Mouse (Mus musculus) midbrain, embryonic 11.5 days (tissue): Measurements from ENCODE around the gene Jade3. TPM values are rescaled to one million over a fixed set of nuclear protein-coding genes. Genes with fewer than 3 reads are reported as not detected.
A peak's percentile ranks its signal among the peaks of the same experiment; 100 is the strongest.

ENCODE experiments used
- ATAC-seq: fragments of 200-750 bp; cut with Nextera tagmentation; 2 replicates; pipeline ENCODE4 v1.8.0; 2017; ENCODE audit warnings: moderate TSS enrichment, moderate library complexity; ENCODE audit not compliant: low FRiP score
- DNase-seq: peaks from one replicate; pipeline ENCODE4 v3.0.0; 2015; ENCODE audit warnings: low spot score; ENCODE audit errors: missing footprints
- H3K27ac ChIP-seq: fragments of 300-500 bp; sonication (generic); 2 replicates; pipeline ENCODE4 v1.5.1; 2014; ENCODE audit warnings: low read depth, low read length
- H3K27me3 ChIP-seq: fragments of 300-500 bp; sonication (generic); 2 replicates; pipeline ENCODE4 v1.6.1; 2014; ENCODE audit warnings: mild to moderate bottlenecking, low read length, moderate library complexity, mixed read lengths; ENCODE audit not compliant: control insufficient read depth, insufficient read depth
- H3K36me3 ChIP-seq: fragments of 300-500 bp; sonication (generic); 2 replicates; pipeline ENCODE4 v1.6.1; 2014; ENCODE audit warnings: mild to moderate bottlenecking, low read length, moderate library complexity, mixed read lengths; ENCODE audit not compliant: control insufficient read depth, insufficient read depth
- H3K4me1 ChIP-seq: fragments of 300-500 bp; sonication (generic); 2 replicates; pipeline ENCODE4 v1.6.1; 2014; ENCODE audit warnings: low read length; ENCODE audit not compliant: control insufficient read depth, insufficient read depth
- H3K4me2 ChIP-seq: fragments of 300-500 bp; sonication (generic); 2 replicates; pipeline ENCODE4 v1.6.1; 2014; ENCODE audit warnings: mild to moderate bottlenecking, moderate library complexity
- H3K4me3 ChIP-seq: fragments of 300-500 bp; sonication (generic); 2 replicates; pipeline ENCODE4 v1.5.1; 2014; ENCODE audit warnings: low read depth, low read length
- H3K9ac ChIP-seq: fragments of 300-500 bp; sonication (generic); 2 replicates; pipeline ENCODE4 v1.6.1; 2014; ENCODE audit warnings: low read length
- H3K9me3 ChIP-seq: fragments of 300-500 bp; sonication (generic); 2 replicates; pipeline ENCODE4 v1.6.1; 2016; ENCODE audit warnings: low read length; ENCODE audit not compliant: control insufficient read depth
- WGBS: fragments of 180-500 bp; shearing (Covaris S2); extraction: QIAGEN DNeasy Blood & Tissue Kit; methylation state at CpG from one replicate; pipeline ENCODE4 v1.1.7; 2014; 5-methylcytosine and 5-hydroxymethylcytosine counted together
- polyA plus RNA-seq: library from polyadenylated mRNA; unstranded; fragments of >200 nt; fragmentation: Nextera tagmentation; extraction: Ambion mirVana; gene quantifications from 2 replicates; pipeline ENCODE4 v1.2.1, GENCODE M21; 2014

Jade3 gene
- polyA plus RNA-seq, 1 experiment from 2014 or later: 9.6 TPM

DNA sequence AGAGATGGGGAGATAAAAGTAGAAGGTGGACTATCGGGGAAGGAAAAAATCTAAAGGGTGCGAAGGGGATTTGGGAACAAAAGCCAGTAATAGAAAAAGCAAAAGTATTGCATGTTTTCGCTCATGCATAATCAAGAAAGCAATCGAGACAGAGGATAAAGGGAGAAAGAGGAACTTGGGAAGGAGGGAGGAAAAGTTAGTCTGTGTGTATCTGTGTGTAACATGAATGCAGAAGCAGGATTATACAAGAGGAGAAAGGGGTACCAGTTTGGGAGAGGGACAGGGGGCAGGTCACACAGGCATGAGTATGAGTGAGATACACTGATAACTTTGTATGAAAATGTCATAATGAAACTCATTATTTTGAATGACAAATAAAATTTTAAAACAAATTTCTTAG, 14.1 kb upstream of the Jade3 start:
- ATAC-seq: no peak
- Histone ChIP-seq H3K4me1 (no peaks in the 10 kb centered on the region), H3K4me2 (no peak overlapping the region), H3K4me3 (no peak overlapping the region), H3K27me3 (no peaks in the 10 kb centered on the region), H3K27ac (no peak overlapping the region), H3K9me3 (no peaks in the 10 kb centered on the region), H3K36me3 (no peaks in the 10 kb centered on the region), H3K9ac (no peak overlapping the region)
- no peak for DNase-seq
- WGBS: 81% methylated on average over 4 of the region's 4 CpGs

GRCm38 (mm10) chrX:20412221-20412620, 13.3 kb upstream of the Jade3 start:
- Histone ChIP-seq H3K27me3 (no peaks in the 10 kb centered on the region), H3K27ac (no peak overlapping the region), H3K9ac (no peak overlapping the region), H3K4me1 (no peaks in the 10 kb centered on the region), H3K36me3 (no peaks in the 10 kb centered on the region), H3K4me2 (no peak overlapping the region), H3K9me3 (no peaks in the 10 kb centered on the region), H3K4me3 (no peak overlapping the region)
- WGBS: 80% methylated on average over 3 of the region's 3 CpGs
- ATAC-seq (no peak), DNase-seq (no peak)

DNA sequence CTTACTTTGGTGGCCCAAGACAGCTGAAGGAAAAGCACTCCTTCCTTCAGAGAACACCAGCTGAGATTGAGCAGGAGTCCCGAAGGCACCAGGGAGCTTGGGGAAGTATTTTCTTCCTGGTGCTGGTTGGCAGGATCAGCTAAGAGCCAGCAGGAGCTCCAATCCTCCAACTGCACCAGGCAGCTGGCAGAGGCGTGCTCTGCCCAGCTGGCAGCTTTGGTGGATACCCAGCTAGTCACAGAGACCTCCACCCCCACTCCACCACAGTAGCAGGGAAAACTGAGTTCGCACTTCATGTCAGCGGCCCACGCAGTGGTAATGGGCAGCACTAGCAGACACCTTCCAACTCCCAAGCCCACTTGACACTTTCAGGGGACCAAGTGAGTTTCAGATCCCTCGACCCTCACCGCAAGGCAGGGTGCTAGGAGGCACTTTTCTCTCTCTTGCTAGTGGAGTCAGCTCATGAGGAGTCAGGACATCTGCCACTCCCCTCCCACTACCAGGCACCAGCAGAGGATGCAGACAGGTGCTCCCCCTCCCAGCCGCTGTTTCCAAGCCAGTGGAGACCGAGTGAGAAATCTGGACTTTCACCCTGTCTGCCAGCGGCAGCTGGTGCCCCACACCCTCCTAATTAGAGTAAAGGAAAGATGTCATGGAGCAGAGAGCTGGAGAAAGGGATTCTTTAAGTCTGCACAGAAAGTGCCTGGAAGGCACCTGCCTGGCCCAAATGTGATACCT, 10.4 kb upstream of the Jade3 start:
- Histone ChIP-seq H3K9me3 (no peaks in the 10 kb centered on the region), H3K9ac (no peak overlapping the region), H3K4me1 (no peaks in the 10 kb centered on the region), H3K27me3 (no peaks in the 10 kb centered on the region), H3K4me3 (no peak overlapping the region), H3K4me2 (no peak overlapping the region), H3K27ac (no peak overlapping the region), H3K36me3 (no peaks in the 10 kb centered on the region)
- no peak for ATAC-seq
- 71% methylated on average over 10 of the region's 10 CpGs for WGBS
- DNase-seq: no peak

- Histone ChIP-seq H3K9me3 (no peaks in the 10 kb centered on the region), H3K4me2 (no peak overlapping the region), H3K27me3 (no peaks in the 10 kb centered on the region), H3K36me3 (no peaks in the 10 kb centered on the region), H3K9ac (no peak overlapping the region), H3K4me3 (no peak overlapping the region), H3K4me1 (no peaks in the 10 kb centered on the region), H3K27ac (no peak overlapping the region)
- DNase-seq (no peak), ATAC-seq (no peak)
- 92% methylated on average over 2 of the region's 2 CpGs for WGBS
These were observed 7.0 kb upstream of the Jade3 start for GRCm38 (mm10) chrX:20418461-20418860.

DNA sequence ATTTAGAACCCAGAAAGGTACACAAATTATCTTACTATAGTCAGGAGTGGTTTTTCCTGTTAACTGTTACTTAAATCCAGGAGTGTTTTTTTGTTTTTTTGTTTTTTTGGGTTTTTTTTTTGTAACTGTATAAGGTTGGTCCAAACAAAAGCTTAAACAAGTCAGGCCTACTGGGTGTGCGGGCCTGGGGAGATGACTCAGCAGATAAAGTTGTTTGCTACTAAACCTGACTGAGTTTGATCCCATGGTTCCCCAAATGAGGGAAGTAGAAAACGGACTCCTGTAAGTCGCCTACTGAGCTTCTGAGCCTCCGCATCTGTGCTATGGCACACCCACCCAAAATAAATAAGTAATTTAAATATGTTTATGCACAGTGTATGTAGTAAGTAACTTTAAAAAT, 6.0 kb upstream of the Jade3 start:
- Histone ChIP-seq H3K4me1 (no peaks in the 10 kb centered on the region), H3K9ac (no peak overlapping the region), H3K27ac (no peak overlapping the region), H3K4me2 (no peak overlapping the region), H3K27me3 (no peaks in the 10 kb centered on the region), H3K4me3 (no peak overlapping the region), H3K36me3 (no peaks in the 10 kb centered on the region), H3K9me3 (no peaks in the 10 kb centered on the region)
- DNase-seq: no peak
- 80% methylated on average over 4 of the region's 4 CpGs for WGBS
- ATAC-seq: no peak

- Histone ChIP-seq H3K4me2 (peak overlapping the region; percentile 49), H3K4me1 (no peaks in the 10 kb centered on the region), H3K27ac (peak overlapping the region; percentile 49), H3K36me3 (no peaks in the 10 kb centered on the region), H3K9ac (peak overlapping the region; percentile 76), H3K27me3 (no peaks in the 10 kb centered on the region), H3K4me3 (peak overlapping the region; percentile 59), H3K9me3 (no peaks in the 10 kb centered on the region)
- no peak; the same call in 1 of the 2 replicates for ATAC-seq
- 23% methylated on average over 32 of the region's 51 CpGs for WGBS
- peak; percentile 90 for DNase-seq
These were observed 456 bp downstream of the Jade3 start for GRCm38 (mm10) chrX:20425839-20426449.

DNA sequence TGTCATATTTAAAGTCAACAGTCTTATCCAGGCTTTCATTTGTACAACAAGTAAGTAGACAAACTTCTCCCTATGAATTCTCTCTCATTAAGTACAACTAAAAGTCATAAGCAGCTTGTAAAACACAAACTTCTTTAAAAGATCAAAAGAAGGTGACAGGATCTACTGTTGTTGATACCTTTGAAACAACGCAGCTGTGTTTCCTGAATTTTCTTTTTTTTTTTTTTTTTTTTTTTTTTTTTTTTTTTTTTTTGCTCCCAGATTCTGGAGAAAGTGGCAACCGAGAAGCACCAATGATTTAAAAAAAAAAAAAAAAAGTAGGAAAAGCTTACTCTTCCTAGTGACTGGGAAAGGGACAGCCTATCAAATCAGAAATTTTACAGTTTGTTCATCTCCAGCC, 57.7 kb downstream of the Jade3 start:
- Histone ChIP-seq H3K27me3 (no peaks in the 10 kb centered on the region), H3K9ac (no peak overlapping the region), H3K4me2 (no peak overlapping the region), H3K4me1 (no peaks in the 10 kb centered on the region), H3K4me3 (no peak overlapping the region), H3K36me3 (no peaks in the 10 kb centered on the region), H3K9me3 (no peaks in the 10 kb centered on the region), H3K27ac (no peak overlapping the region)
- no peak for DNase-seq
- no peak for ATAC-seq
- WGBS: 88% methylated on average over 2 of the region's 2 CpGs

DNA sequence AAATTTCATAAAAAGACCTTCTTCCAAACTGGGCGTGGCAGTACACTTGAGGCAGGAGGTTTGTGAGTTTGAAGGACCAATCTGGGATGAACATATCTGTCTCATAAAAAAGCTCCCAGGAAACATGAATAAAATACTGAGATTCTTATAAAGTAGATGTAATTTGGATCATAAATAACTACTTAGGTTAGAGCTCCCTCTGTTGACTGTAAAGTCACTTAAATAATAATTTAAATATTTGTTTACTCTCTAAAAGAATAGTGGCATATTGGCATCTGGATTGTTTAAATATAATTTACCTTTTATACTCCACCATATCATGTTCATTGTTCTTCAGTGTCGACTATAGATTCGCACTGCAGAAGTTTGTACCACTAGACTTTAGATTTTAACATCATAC, 72.2 kb downstream of the Jade3 start:
- Histone ChIP-seq H3K9me3 (no peaks in the 10 kb centered on the region), H3K4me2 (no peak overlapping the region), H3K36me3 (no peaks in the 10 kb centered on the region), H3K27ac (no peak overlapping the region), H3K4me1 (no peaks in the 10 kb centered on the region), H3K9ac (no peak overlapping the region), H3K4me3 (no peak overlapping the region), H3K27me3 (no peaks in the 10 kb centered on the region)
- WGBS: 84% methylated on average over 3 of the region's 3 CpGs
- DNase-seq (no peak), ATAC-seq (no peak)

DNA sequence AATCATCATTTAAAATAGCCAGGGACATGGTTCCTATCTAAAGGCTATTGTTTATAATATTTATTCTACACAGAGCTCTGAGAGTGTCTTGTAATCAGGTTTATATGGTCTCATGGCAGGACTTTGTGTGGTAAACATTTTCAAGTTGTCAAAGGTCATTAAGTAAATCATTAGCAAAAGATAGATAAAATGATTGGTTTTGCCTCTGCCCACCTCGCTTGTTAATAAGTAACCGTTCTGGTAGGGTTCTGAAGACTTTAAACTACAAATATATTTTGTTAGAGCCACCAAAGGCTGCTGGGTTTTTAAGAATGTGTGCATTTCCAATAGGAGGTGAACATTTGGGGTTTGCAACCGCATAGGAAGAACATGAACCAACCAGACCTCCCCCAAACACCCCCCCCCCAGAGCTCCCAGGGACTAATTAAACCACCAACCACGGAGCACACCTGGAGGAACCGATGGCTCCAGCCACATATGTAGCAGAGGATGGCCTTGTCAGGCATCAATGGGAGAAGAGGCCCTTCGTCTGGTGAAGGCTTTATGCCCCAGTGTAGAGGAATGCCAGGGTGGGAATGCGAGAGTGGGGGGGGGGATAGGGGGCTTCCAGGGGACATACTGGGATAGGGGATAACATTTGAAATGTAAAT, 94.9 kb downstream of the Jade3 start:
- H3K4me1 ChIP-seq: no peaks in the 10 kb centered on the region
- H3K27me3 ChIP-seq: no peaks in the 10 kb centered on the region
- ATAC-seq: no peak
- no peak overlapping the region for H3K9ac ChIP-seq
- H3K9me3 ChIP-seq: no peaks in the 10 kb centered on the region
- 85% methylated on average over 7 of the region's 7 CpGs for WGBS
- no peak overlapping the region for H3K27ac ChIP-seq
- no peak overlapping the region for H3K4me3 ChIP-seq
- no peak overlapping the region for H3K4me2 ChIP-seq
- H3K36me3 ChIP-seq: no peaks in the 10 kb centered on the region
- no peak for DNase-seq
